Mouse (Mus musculus) C2C12 (cell line): ENCODE measurements around the gene Mmrn2.

Source experiments
- CEBPB ChIP-seq: IDR thresholded peaks from one replicate; pipeline ENCODE4 v1.6.1; 2011; ENCODE audit warnings: low read depth, mild to moderate bottlenecking, control low read depth, moderate library complexity
- CTCF ChIP-seq: IDR thresholded peaks from one replicate; pipeline ENCODE4 v1.5.1; 2011; ENCODE audit not compliant: control insufficient read depth, insufficient read depth, insufficient read length
- FOSL1 ChIP-seq: IDR thresholded peaks from one replicate; pipeline ENCODE4 v1.8.0; 2011; ENCODE audit warnings: mild to moderate bottlenecking, low read length; ENCODE audit not compliant: poor library complexity, insufficient read depth, severe bottlenecking
- MAX ChIP-seq: IDR thresholded peaks from one replicate; pipeline ENCODE4 v1.6.1; 2011; ENCODE audit warnings: mild to moderate bottlenecking, control low read depth

- TF ChIP-seq MAX (no peak), CTCF (no peak), FOSL1 (no peak), CEBPB (no peak)
Measured at GRCm38 (mm10) chr14:34399301-34399700, 24.0 kb downstream of the Mmrn2 start.
